Mouse (Mus musculus): ENCODE data around the gene Chchd6. TPM values are rescaled to one million over a fixed set of nuclear protein-coding genes. Genes with fewer than 3 reads are reported as not detected.

Chchd6 gene
- total RNA-seq, 2 experiments from 2014 or later: 75.9 to 79.0 TPM

GRCm38 (mm10) chr6:89583170-89583569, 12.3 kb downstream of the Chchd6 start:
- no peak for TF ChIP-seq CTCF (IDR thresholded peaks at IDR 0.05)
- H3K27ac ChIP-seq: peak overlapping the region; percentile 65

GRCm38 (mm10) chr6:89574641-89575040, 20.8 kb downstream of the Chchd6 start:
- Histone ChIP-seq H3K27ac (no peak overlapping the region), H3K4me3 (no peak overlapping the region)
- no peak for TF ChIP-seq CTCF (IDR thresholded peaks at IDR 0.05)
- no peak for DNase-seq (ENCODE audit: extremely low spot score in 1 of 2, low spot score in 2 of 2)
- intact Hi-C loops (cut with DNase I): no loop called here

More at GRCm38 (mm10) chr6:89583170-89583569, 12.3 kb downstream of the Chchd6 start:
- intact Hi-C loops (cut with DNase I): no loop called here
- no peak overlapping the region for H3K4me3 ChIP-seq
- no peak for DNase-seq (ENCODE audit: extremely low spot score in 1 of 2, low spot score in 2 of 2)

GRCm38 (mm10) chr6:89573768-89574167, 21.7 kb downstream of the Chchd6 start:
- intact Hi-C loops (cut with DNase I): no loop called here

DNA sequence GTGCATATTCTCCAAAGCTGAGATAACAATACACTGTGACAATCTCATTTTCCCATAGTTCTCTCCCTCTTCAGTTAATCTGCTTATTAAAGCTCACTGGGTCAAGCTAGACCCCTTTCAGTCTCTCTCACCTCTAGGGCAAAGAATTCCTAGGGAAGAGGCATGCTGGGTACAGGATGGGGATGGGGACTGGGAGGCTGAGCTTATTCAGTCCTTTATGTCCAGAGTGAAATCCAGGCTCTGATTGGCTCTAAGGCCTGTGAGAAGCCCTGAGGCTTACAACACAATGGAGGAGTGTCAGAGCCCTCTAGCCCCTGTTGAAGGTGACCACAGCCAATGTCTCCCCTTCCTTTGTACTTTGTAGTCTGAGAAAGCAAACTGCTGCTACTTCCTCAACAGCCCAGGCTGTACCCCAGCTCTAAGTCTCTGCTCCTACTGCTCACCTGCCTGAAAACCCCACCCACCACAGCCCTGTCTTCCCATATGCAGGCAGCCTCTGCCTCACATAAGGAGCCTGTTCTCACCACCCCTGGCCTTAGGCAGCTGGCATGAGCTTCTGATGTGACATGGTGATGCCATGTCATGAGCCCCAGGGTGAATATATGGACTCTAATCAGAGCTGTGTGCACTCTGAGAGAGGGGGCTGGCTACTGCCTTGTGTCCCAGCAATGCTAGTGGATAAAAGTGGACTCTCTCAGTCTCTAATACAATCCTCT, 22.4 kb downstream of the Chchd6 start:
- Histone ChIP-seq H3K27ac (no peak overlapping the region), H3K4me3 (no peak overlapping the region)
- TF ChIP-seq CTCF (IDR thresholded peaks at IDR 0.05): no peak
- DNase-seq (ENCODE audit: extremely low spot score in 1 of 2, low spot score in 2 of 2): peak in 1 of 2 experiments; percentile 6
- intact Hi-C loops (cut with DNase I): no loop called here

More at GRCm38 (mm10) chr6:89573768-89574167, 21.7 kb downstream of the Chchd6 start:
- TF ChIP-seq CTCF (IDR thresholded peaks at IDR 0.05): no peak
- Histone ChIP-seq H3K27ac (no peak overlapping the region), H3K4me3 (no peak overlapping the region)
- DNase-seq (ENCODE audit: extremely low spot score in 1 of 2, low spot score in 2 of 2): peak in 1 of 2 experiments; percentile 5

DNA sequence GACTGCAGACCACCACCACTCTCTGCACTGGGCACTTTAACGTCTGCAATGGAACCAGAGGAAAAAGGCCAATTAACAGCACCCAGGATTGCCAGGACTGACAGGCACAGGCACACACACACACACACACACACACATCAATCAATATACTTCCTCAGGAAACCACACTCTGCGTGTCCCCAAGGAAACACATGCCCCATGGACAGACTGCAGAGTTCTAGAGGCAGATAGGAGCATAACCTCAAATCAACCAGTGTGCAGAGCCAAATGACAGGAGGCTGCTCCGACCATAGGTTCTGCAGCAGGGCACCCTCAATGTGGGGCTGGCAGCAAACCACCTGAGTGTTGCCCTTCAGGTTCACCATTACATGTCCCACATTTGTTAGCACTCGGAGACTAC, 26.1 kb downstream of the Chchd6 start:
- Histone ChIP-seq H3K27ac (no peak overlapping the region), H3K4me3 (no peak overlapping the region)
- TF ChIP-seq CTCF (IDR thresholded peaks at IDR 0.05): no peak
- no peak for DNase-seq (ENCODE audit: extremely low spot score in 1 of 2, low spot score in 2 of 2)
- intact Hi-C loops (cut with DNase I): no loop called here

GRCm38 (mm10) chr6:89566740-89567139, 28.7 kb downstream of the Chchd6 start:
- no peak for TF ChIP-seq CTCF (IDR thresholded peaks at IDR 0.05)
- no peak overlapping the region for H3K4me3 ChIP-seq
- no peak for DNase-seq (ENCODE audit: extremely low spot score in 1 of 2, low spot score in 2 of 2)
- no peak overlapping the region for H3K27ac ChIP-seq
- intact Hi-C loops (cut with DNase I): no loop called here

DNA sequence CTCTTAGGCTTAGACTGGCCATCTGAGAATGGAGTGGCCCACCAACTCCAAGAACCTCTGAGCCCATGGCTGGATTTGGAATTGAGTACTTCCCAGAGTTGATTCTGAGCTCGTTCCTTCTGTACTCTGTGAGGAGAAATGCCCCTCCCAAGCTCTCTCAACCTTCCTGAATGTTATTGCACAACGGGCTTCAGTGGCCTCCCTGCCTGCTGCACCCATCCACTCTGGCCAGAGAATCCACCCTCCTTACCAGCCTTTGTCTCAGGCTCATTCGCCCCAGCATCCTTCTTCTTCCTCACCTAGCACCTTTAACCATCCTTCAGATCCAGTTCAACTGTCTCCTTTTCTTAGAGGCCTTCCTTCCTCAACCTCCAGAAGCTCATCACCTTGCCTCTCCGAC, 32.1 kb downstream of the Chchd6 start:
- H3K4me3 ChIP-seq: no peak overlapping the region
- DNase-seq (ENCODE audit: extremely low spot score in 1 of 2, low spot score in 2 of 2): no peak
- intact Hi-C loops (cut with DNase I): no loop called here
- H3K27ac ChIP-seq: no peak overlapping the region
- no peak for TF ChIP-seq CTCF (IDR thresholded peaks at IDR 0.05)

GRCm38 (mm10) chr6:89560826-89561225, 34.6 kb downstream of the Chchd6 start:
- no peak for DNase-seq (ENCODE audit: extremely low spot score in 1 of 2, low spot score in 2 of 2)
- no peak for TF ChIP-seq CTCF (IDR thresholded peaks at IDR 0.05)
- no peak overlapping the region for H3K4me3 ChIP-seq
- intact Hi-C loops (cut with DNase I): no loop called here
- no peak overlapping the region for H3K27ac ChIP-seq

GRCm38 (mm10) chr6:89557654-89558053, 37.8 kb downstream of the Chchd6 start:
- DNase-seq (ENCODE audit: extremely low spot score in 1 of 2, low spot score in 2 of 2): no peak
- Histone ChIP-seq H3K4me3 (no peak overlapping the region), H3K27ac (no peak overlapping the region)
- intact Hi-C loops (cut with DNase I): loop anchor here (2.0 kb wide), 1 partner anchor 75 kb away; no protein-coding TSS in a partner anchor
- no peak for TF ChIP-seq CTCF (IDR thresholded peaks at IDR 0.05)

DNA sequence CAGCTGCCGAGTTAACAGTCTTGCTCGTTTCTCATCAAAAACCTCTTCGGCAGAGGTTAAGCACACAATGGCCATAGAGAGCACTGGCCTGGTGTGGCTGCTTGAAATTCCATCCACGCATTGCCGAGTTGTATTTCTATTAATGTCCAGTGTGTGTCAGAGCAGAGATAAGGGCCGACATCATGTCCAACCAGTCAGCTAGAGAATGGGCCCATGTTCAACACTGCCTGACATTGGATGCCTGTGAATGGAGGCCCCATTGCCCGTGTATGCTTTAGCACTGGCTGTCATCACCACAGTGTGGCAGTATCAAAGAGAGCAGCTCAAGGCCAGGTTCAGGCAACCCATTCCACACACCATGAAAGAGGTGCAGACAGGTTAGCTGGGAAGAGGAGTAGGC, 38.9 kb downstream of the Chchd6 start:
- no peak overlapping the region for H3K27ac ChIP-seq
- H3K4me3 ChIP-seq: no peak overlapping the region
- intact Hi-C loops (cut with DNase I): loop anchor here (2.0 kb wide), 1 partner anchor 76 kb away; no protein-coding TSS in a partner anchor
- TF ChIP-seq CTCF (IDR thresholded peaks at IDR 0.05): no peak; the same call in 1 of the 2 replicates
- DNase-seq (ENCODE audit: extremely low spot score in 1 of 2, low spot score in 2 of 2): no peak

GRCm38 (mm10) chr6:89555971-89556370, 39.5 kb downstream of the Chchd6 start:
- Histone ChIP-seq H3K27ac (no peak overlapping the region), H3K4me3 (no peak overlapping the region)
- intact Hi-C loops (cut with DNase I): loop anchor here (2.0 kb wide), 1 partner anchor 77 kb away; no protein-coding TSS in a partner anchor
- no peak for TF ChIP-seq CTCF (IDR thresholded peaks at IDR 0.05)
- DNase-seq (ENCODE audit: extremely low spot score in 1 of 2, low spot score in 2 of 2): no peak

- intact Hi-C loops (cut with DNase I): loop anchor here (5.0 kb wide), 2 partner anchors 507 to 577 kb away; no protein-coding TSS in a partner anchor
- H3K27ac ChIP-seq: peak overlapping the region; percentile 58
- no peak for DNase-seq (ENCODE audit: extremely low spot score in 1 of 2, low spot score in 2 of 2)
- no peak for TF ChIP-seq CTCF (IDR thresholded peaks at IDR 0.05)
- no peak overlapping the region for H3K4me3 ChIP-seq
Observed at GRCm38 (mm10) chr6:89554029-89554428, 41.4 kb downstream of the Chchd6 start.

Measured in left cerebral cortex, adult 2 months (tissue).